Mouse (Mus musculus) kidney, postnatal 4 days (tissue): ENCODE measurements around the gene Ankrd28.
"Not testable (repeated sequence)": the region's sequence is repeated elsewhere in the genome, so short reads cannot be mapped to it uniquely, and the experiment has no call there.

Source experiments
- DNase-seq, 2 experiments: peaks; one replicate each; pipeline ENCODE4 v3.0.0; 2021; ENCODE audit warnings: mixed read lengths in 2 of 2

The Ankrd28 gene

DNA sequence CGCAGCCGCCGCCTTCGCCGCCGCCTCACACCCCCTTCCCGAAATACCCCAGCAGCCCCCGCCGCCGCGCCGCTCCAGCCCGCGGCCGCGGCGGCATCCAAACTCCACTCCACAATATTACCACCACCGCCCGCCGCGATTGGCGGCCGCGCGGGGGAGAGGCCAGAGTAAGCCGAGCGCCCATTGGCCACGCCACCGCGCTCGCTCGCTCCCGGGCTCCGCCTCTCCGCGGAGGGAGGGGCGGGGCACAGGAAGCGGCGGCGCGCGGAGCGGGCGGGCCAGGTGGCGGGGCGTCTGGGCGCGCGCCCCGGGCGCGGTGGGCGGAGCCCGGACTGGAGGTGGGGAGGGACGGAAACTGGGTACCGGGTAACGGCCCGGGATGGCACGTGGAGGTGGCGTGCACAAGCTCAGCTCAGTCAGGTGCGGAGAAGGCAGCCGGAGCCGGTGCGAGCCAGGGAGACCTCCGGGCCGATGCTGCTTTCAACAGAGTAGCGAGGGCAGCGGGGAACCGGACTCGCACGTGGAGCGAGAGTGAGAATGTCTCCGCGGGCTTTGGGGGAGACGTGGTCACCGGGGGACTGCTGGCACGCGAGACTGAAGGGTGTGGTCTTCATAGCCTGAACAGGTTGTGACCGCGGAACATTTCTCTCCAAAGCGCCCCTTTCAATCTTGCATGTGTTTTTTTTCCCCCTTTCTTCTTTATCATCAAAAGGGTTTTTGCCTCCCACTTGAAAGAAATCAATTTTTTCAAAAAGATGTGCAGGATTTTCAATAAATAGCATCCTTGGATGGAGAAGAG lies at the start of gene Ankrd28:
TSS of gene Ankrd28 (minus strand) at position 81 of the 799 bp plus-strand sequence.
- DNase-seq, result peak; percentile 93 to 97

DNA sequence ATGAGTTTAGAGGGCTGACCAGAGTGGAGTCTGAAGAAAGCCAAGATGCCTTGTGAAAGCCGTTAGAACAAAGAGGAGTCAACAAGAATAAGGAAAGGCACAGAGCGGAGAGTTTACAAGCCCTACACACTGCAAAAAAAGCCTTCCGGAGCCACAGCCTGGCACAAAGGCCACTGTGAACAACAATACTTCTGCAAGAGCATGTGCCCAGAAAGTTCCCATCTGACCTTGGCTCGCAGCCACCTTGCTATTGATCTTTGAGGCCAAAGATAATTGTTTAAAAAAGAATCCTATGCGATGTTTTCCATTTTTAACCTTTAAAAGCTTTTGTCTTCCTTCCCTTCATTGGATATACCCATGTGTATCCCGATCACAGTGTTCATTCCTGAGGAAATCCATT lies 49.0 kb upstream of the Ankrd28 start:
- DNase-seq, result no peak

DNA sequence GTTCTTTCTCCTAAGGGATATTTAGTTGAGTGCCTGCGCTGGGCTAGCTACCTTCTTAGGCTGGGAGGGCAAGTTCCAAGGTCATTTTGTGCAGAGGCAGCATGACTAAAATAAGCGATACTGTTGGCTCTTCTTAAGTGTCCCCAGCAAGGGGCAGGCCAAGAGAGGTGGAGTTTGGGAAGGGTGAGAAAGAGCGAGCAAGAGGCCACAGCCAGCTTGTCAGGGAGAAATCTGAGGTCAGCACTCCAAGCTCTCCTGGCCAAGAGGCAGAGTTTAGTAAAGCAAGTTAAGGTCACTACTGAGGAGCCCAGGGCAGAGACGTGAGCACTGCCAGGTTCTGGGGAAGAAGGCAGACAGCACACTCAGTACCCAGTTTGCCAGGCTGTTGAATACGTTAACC lies 41.7 kb upstream of the Ankrd28 start:
- DNase-seq, result no peak

DNA sequence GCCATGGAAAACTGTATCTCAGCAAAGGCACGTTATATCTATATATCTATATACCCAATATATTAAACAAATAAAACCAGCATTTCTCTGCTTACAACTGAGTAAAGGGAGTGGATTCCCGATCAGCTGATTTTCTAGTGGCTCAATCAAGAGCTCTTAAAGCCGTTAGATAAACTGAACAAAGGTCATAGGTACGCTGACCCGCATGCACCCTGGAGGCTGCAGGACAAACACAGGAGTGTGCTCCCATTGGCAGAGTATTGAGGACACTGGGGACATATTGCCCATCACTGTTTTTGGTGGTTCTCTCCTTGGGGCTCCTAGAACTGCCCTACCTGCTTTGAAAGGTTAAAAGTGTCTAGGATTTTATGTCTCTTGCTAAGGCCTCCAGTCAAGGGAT lies 40.0 kb upstream of the Ankrd28 start:
- DNase-seq, result no peak

DNA sequence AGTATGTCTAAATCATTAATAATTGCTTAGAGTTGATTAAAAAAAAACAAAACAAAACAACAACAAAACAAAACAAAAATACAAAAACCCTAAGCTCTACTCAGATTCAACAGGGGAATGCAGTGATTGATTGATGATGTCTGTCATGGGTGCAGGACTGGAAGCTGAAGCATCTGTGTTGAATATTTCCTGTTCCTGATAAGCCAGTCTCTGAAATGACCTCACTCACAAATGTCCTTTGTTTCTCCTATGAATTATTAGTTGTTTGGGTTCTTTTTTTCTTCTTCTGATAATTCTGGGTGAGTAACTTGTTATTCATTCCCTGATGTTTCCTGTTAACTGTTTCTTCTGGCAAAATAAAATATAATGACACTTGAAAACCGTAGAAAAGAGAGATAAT lies 38.1 kb upstream of the Ankrd28 start:
- no peak for DNase-seq

DNA sequence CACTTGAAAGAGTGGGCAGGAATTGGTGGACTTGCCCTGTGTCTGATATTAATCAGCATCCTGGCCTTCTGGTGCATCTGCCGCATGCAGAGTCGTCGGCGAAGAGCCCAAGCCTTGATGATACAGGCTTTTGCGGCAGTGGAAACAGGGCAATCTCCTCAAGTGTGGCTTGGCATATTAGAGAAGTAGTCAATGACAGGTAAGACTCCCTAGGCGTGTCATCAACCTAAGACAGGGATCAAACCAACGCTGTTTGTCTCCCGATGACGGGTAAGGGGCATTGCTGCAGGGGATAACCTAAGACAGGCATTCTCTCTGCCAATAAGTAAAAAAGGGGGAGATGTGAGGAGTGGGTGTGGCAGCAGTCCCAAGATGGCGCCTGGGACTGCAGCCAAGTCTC lies 35.9 kb upstream of the Ankrd28 start:
- not testable (repeated sequence) for DNase-seq

DNA sequence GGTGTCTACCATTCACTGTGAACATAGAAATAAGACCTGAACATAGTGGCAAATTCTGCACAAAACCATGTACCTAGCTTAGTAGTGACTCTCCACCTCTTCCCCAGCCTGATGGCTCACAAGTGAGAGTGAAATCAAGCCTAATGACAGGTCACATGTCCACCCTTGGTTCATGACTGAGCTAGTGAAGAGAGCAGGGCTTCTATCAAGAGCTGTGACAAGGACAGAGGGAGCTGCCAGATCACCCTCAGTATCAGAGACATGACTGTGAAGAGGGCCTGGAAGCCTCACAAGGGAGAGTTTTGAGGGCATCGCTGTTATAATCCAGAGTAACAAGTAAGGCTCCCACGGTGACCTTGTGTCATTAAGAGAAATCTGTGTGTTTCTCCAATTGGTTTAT lies 28.2 kb upstream of the Ankrd28 start:
- DNase-seq, result no peak

DNA sequence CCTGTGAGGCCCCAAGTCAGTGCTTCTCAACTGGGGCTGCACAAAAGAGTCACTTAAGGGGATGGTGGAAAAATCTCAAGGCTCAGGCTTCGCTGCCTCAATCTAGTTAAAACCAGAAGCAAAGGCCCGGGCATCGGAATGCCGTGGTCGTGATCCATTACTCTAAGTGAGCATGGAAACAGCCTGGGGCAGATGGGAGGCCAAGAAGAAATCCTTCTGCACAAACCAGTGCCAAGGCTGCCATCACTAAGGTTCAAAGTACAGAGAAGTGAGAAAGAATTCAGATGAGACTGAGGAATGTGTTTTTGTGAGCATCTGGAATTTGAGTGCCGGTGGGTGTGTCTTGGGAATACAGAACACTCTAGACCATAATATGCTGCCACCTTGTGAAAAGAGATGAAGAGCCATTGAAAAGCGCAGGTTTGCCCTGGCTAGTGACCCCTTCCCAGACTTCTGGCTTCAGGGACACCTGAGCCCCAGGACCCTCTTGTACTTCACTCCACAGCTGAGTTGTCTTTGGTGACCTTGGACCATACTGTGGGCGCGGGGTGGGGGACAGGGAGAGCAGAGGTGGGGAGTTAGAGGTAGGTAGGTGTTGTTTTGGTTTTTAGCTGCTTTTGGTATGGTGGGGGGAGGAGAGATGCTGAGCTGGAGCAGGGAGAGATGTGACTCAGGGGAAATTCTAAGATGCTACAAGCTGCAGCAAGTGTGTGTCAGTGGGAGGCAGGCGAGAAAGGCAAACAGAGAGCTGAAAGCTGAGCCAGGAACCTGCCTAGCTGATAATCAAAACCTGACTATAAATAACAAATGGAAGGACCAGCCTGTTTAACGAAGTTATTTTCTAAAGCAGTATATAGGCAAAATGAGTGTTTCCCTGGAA lies 26.9 kb upstream of the Ankrd28 start:
- peak; percentile 22 to 48 for DNase-seq

DNA sequence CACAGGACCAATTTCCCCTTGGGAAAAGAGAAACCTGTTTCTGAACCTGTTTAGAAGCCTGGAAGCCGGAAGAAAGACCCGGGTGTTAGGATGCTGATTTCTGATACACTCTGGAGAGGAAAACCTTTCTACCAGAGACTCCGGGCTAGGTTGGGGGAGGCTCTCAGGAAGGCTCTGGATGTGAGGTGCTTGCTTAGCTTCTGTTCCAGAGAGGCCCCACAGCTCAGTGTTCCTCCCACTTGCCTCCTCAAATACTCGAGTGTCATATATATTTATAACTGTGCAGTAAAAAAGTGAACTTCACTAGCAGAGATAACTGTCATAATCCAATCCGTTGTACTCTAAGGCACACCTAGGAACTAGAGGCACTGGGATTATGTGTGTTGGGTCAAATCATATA lies 25.6 kb upstream of the Ankrd28 start:
- no peak for DNase-seq

DNA sequence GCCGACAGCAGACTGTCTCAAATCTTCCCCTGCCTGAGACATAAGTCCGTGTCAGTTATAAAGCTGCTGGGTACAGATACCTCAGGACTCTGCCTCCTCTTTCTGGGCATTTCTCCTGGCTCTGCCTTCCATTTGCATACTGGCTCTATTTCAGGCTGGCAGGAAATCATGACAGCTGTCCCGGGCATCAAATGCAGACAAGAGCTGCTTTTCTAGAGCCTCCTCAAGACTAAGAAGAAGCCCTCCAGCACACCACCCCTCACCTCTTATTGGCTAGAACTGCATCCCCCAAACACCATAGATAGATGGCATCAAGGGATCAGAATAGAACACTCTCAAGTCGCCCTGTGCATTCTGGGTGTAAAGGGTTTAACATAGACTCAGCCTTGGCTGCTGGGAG lies 24.2 kb upstream of the Ankrd28 start:
- DNase-seq, result no peak

DNA sequence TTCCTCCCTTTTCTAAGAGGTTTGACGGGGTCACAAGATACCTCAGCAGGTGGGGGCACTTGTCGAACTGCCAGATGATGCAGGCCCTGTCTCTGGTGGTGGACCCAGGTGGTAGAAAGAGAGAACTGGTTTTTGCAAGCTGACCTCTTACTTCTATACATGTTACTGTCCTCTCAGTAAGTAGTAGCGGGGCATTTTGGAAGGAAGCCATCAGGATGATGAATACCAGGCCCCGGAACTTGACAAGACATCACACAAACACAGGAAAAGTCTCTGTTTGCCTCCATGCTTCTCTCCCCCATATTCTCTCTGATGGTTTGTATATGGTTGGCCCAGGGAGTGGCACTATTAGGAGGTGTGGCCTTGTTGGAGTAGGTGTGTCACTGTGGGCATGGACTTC lies 13.1 kb upstream of the Ankrd28 start:
- DNase-seq, result no peak

DNA sequence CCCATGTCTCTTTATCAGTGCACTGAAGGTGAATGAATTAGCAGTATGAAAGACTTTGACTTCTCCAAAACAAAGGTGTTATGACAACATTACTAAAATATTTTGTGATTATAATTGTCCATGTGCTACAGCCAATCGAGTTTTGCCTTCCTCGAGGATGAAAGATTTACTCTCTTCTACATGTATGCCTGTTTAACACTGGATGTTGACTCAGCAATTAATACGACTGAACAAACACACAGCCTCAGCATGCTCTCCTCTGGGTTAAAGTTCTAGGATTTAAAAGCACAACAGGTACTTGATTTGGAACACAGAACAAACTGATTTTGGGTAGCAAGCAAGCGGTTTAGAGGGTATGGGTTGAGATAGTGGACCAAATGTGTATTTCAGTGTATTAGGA lies 1.6 kb upstream of the Ankrd28 start:
- no peak for DNase-seq

DNA sequence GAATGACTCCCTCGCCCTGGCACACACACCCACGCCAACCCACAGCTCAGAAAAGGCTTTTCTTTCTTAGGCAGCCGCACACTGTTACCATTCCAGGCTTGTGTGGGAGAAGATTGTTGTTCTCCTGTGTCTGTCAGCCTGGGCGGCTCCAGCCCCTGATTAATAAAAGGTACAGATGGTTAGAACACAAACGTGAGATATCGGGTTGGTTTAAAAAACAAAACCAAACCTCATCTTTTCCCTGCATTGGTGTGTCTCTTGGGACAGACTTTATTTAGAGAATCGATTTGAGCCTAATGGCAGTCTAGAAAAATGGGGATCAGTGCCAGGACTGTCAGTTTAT lies 890 bp upstream of the Ankrd28 start:
- DNase-seq, result peak; percentile 22 to 48

DNA sequence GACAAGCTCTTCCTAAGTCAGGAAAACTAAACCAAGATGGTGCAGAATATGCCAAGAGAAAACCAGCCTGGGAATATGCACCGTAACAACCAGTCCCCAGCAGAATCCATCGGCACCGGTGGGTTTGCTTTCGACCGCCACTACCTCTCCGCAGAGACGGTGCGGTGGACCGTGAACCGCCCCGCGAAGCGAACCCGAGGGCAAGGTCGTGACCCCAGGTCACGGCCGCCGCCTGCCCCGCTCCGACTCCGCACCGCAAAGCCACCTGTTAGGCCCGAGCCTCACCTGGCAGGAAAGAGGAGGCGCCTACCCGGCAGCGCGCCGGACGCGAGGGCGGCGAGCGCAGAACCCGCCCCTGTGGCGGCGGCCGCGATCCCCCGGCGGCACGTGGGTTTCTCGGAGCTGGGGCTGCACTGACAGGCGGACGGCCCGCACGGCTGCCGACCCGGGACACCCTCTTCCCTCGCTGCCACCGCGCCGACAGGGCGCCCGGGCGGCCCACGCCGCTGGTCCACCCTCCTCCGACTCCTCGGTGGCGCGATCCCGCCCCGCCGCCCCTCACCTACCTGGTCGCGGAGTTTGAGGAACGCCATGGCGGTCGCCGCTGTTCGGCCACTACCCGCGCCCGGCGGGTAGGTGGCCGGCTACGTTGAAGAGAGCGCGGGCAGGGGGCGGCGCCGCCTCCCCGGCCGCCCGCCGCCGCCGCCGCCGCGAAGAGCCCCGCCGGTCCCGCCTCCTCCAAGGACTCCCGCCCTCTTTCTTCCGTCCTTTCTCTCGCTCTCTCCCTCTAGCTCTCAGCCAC lies 489 bp downstream of the Ankrd28 start:
- DNase-seq, result peak; percentile 65 to 81

DNA sequence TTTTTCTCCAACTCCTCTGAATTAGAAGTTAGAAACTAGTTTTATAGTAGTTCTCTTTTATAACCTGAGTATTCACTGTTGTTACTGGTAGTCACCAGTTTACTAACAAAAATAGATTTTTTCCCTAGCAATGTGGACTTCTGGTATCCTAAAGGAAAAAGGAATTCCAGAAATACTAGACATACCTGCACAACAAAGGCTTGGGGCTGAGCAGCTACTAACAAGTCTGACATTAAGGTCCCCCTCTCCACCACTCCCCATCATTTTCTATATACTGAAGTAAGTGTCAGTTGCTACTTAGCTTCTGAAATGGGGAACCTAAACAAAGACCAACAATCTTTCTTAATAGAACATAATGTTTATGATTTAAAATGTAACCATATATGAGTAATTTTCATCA lies 3.2 kb downstream of the Ankrd28 start:
- no peak for DNase-seq

DNA sequence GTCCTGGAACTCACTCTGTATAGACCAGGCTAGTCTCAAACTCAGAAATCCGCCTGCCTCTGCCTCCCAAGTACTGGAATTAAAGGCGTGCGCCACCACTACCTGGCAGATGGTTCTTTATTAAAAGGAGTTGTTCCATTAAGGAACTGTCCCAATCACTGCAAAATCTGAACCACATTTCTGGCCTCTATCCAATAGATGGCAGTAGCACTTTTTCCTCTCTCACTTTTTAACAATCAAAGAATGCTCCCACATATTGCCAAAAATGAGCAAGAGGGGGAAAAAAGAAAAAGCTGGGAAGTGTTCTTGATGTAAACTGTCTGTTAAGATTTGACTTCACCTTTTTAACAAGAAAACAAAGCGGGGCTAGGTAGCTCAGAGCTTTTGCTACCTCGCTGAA lies 20.5 kb downstream of the Ankrd28 start:
- no peak for DNase-seq

DNA sequence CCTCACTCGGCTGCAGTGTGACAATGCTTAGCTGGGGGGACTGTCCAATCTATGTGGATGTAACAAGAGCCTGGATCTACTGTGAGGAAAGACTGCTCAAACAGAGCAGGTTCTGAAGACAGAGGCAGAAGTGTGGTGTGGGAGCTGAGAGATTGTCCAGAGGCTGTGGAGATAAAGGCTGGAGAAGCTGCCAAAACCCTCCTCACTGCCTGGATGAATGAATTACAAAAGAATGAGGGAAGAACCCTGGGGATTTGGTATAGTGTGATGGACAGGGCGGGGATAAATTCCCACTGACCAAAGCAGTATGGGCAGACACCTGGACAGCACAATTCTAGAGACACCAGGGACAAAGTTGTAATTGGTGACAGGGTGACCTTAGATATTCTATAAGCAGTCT lies 26.7 kb downstream of the Ankrd28 start:
- DNase-seq, result no peak

DNA sequence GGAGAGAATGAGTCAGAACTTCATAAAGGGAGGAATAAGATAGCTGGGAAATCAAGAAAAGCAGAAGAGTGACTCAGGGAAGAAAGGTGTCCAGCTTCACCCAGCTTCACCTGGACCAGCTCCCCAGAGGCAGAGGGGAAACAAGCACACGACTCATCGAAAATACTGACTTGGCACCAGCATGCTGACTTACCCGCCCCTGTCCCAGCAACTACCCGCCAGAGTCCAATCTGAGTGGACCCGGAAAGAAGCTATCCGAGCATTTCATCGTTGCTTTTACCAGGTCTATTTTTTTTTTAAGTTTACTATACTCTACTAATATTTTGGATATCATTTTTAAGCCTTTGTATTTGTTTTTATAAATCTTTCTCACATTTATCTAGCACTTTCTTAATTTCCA lies 29.5 kb downstream of the Ankrd28 start:
- DNase-seq, result peak in 1 of 2 experiments; percentile 12

DNA sequence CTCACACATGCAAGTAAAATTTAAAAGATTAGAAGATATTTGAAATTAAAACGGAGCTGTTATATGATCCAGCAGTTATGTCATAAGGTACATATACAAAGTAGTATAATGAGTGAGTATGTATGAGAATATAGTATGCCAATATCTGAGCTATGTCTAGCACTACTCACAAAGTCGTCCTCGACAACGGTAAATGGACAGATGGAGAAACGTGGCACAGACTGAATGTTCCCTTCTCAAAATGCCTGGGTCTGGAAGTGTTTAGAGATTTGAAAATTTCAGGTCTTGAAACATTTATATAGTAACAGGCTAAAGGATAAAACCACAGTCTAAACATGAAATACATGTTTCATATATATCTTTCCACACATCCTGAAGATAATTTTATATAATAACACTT lies 30.0 kb downstream of the Ankrd28 start:
- no peak for DNase-seq

DNA sequence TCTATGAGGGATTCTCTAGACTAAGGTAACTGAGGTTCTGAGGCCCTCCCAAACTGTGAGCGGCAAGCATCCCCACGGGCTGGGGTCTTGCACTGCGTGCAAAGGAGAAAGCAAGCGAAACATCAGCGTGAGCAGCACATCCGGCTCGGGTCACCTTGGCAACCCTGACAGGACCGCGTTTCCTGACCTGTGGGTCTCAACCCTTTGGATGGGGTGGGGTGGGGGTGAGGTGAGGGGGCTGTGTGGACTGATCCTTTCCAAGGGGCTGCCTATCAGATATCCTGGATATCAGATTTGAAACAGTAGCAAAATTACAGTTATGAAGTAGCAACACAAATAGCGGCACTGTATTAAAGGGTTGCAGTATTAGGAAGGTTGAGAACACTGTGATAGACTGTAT lies 31.5 kb downstream of the Ankrd28 start:
- no peak for DNase-seq

DNA sequence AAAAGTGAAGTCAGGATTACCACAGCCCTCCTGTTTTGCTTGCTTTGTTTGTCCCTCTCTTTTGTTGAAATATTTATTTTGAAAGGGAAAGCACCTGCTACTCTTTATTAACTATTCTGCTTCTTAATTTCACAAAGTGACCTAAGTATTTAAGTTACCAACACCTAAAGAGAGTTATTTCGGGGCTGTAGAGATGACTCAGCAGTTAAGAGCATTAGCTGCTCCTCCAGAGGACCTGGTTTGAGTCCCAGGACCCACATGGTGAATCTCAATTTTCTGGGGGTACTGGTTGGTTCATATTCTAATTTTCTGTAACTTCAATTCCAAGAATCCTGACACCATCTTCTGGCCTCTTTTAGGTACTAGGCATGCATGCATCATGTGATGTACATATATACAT lies 34.9 kb downstream of the Ankrd28 start:
- no peak for DNase-seq

DNA sequence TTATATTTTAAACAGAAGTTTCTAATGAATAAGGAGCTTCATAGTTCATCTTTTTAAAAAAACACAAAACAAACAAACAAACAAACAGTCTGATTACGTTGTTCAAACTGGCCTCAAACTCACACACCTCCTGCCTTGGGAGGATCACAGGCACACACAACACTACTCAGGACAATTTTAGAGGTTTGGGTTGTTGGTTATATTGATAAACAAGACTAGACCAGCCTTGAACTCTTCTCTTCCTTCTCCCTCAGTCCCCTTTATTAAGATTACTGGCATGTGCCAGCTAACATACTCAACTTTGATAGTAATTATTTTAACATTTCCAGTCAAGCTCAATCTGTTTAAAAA lies 35.7 kb downstream of the Ankrd28 start:
- DNase-seq, result no peak

DNA sequence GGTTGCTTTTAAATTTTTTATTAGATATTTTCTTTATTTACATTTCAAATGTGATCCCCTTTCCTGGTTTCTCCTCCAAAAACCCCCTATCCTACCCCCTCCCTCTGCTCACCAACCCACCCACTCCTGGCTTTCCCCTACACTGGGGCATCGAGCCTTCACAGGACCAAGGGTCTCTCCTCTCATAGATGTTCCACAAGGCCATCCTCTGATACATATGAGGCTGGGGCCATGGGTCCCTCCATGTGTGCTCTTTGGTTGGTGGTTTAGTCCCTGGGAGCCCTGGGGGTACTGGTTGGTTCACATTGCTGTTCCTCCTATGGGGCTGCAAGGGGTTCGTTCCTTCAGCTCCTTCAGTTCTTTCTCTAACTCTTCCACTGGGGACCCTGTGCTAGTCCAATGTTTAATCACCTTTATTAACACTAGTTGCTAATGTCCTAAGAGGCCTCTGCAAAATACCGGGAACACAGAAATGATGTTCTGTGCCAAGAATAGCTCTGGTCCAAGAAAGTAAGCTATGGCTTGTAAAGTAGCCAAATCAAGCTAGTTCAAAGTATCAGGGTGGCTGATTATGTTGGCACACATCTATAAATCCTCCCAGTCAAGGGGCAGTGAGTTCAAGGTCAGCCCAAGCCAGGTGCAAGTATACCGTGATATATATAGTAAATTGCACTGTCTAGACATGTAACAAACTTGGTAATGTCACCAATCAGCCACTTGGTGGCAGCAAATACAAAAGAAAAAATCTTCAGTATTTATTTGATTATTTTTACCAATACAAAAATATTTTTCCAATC lies 36.3 kb downstream of the Ankrd28 start:
- DNase-seq, result peak; percentile 29 to 35
